ENCODE assay signal across 27 mouse cellular contexts in genomic region chr10:54063551-54064260, GRCm38 (mm10). TPM values are rescaled to one million over a fixed set of nuclear protein-coding genes. Genes with fewer than 3 reads are reported as not detected.
DNase-seq lines count a peak whose midpoint lies in the region; ATAC-seq and TF ChIP-seq lines count a peak whose summit lies in the region.
"Had no signal": no experiment of that assay in that cellular context is flagged by ENCODE, and none has a peak within 500 bp of the region (broad histone marks: within the 10 kb centered on the region; RNA-seq: fewer than 3 reads in every experiment).

No protein-coding gene starts in this region.

- 29% methylated on average over 8 of the region's 8 CpGs for WGBS in limb, embryonic 15.5 days
- WGBS in intestine, postnatal 0 days = 76% methylated on average over 8 of the region's 8 CpGs

- no peak for TF ChIP-seq CTCF in intestine, postnatal 0 days (IDR thresholded peaks at IDR 0.05; ENCODE audit: low read depth)

- no peak overlapping the region for H3K9ac ChIP-seq in limb, embryonic 15.5 days
- no peak overlapping the region for H3K9ac ChIP-seq in intestine, postnatal 0 days (ENCODE audit: low read depth, low read length)
- H3K9ac ChIP-seq: embryonic facial prominence, embryonic 13.5 days; hindbrain, embryonic 14.5 days; liver, embryonic 15.5 days; lung, embryonic 14.5 days; neural tube, embryonic 15.5 days had no signal

- peaks cover 5% of the 10 kb centered on the region; the same call in 1 of the 2 replicates for H3K4me1 ChIP-seq in limb, embryonic 15.5 days
- H3K4me1 ChIP-seq in intestine, postnatal 0 days (replicated peaks; ENCODE audit: control insufficient read depth, insufficient read depth, low read length) = no peaks in the 10 kb centered on the region
- H3K4me1 ChIP-seq: neural tube, embryonic 15.5 days had no signal

- peak; percentile 50 for DNase-seq in heart, adult 11 months
- no peak for DNase-seq in heart, adult 8-10 months (ENCODE audit: low spot score)
- peak; percentile 59 for DNase-seq in 3T3-L1 (ENCODE audit: low read depth, low spot score)
- DNase-seq in kidney, adult 11 months = no peak
- DNase-seq: adrenal gland, postnatal 10 days; cerebellum, adult 11 months; cerebellum, adult 9-10 months; cerebellum, postnatal 36 days; heart, postnatal 4 days; kidney, adult 8-10 months; kidney, postnatal 14 days; layer of hippocampus, adult 9-11 months; lung, embryonic 14.5 days; lung, postnatal 14 days; midbrain, embryonic 14.5 days; spleen, adult 18-20 months; thymus, postnatal 25 days had no signal

- no peak overlapping the region for H3K27ac ChIP-seq in limb, embryonic 15.5 days
- H3K27ac ChIP-seq in intestine, postnatal 0 days (ENCODE audit: low read depth, low read length) = no peak overlapping the region
- H3K27ac ChIP-seq: embryonic facial prominence, embryonic 13.5 days; hindbrain, embryonic 14.5 days; left cerebral cortex, adult 2 months; neural tube, embryonic 15.5 days had no signal

- H3K4me3 ChIP-seq in limb, embryonic 15.5 days = no peak overlapping the region
- H3K4me3 ChIP-seq in intestine, postnatal 0 days (ENCODE audit: low read depth, low read length) = no peak overlapping the region
- H3K4me3 ChIP-seq: embryonic facial prominence, embryonic 13.5 days; erythroblast, embryonic 14.5 days; left cerebral cortex, adult 2 months; liver, embryonic 15.5 days; neural tube, embryonic 15.5 days had no signal

- H3K4me2 ChIP-seq in limb, embryonic 15.5 days = no peak overlapping the region
- no peak overlapping the region for H3K4me2 ChIP-seq in intestine, postnatal 0 days (replicated peaks; ENCODE audit: low read depth)
- H3K4me2 ChIP-seq: embryonic facial prominence, embryonic 13.5 days; hindbrain, embryonic 14.5 days; liver, embryonic 15.5 days; lung, embryonic 14.5 days; neural tube, embryonic 15.5 days had no signal

- H3K9me3 ChIP-seq in limb, embryonic 15.5 days = no peaks in the 10 kb centered on the region
- H3K9me3 ChIP-seq in intestine, postnatal 0 days (ENCODE audit: control insufficient read depth) = no peaks in the 10 kb centered on the region
- H3K9me3 ChIP-seq: embryonic facial prominence, embryonic 13.5 days; liver, embryonic 15.5 days; neural tube, embryonic 15.5 days had no signal

- no peaks in the 10 kb centered on the region for H3K27me3 ChIP-seq in limb, embryonic 15.5 days
- H3K27me3 ChIP-seq in intestine, postnatal 0 days (replicated peaks; ENCODE audit: control insufficient read depth, insufficient read depth, low read length) = no peaks in the 10 kb centered on the region
- H3K27me3 ChIP-seq: embryonic facial prominence, embryonic 13.5 days; liver, embryonic 15.5 days; neural tube, embryonic 15.5 days had no signal

- peak; percentile 31 for ATAC-seq in activated CD4-positive, CD25-positive, alpha-beta regulatory T cell, adult 4 months
- ATAC-seq in limb, embryonic 15.5 days (ENCODE audit: insufficient number of reproducible peaks, low FRiP score, low TSS enrichment, low read depth) = peak; percentile 55; the same call in 1 of the 2 replicates
- ATAC-seq in intestine, postnatal 0 days = no peak
- ATAC-seq: forebrain, embryonic 16.5 days had no signal

- no peaks in the 10 kb centered on the region; the same call in 1 of the 2 replicates for H3K36me3 ChIP-seq in limb, embryonic 15.5 days
- peaks cover 10% of the 10 kb centered on the region; the same call in 1 of the 2 replicates for H3K36me3 ChIP-seq in intestine, postnatal 0 days (ENCODE audit: control insufficient read depth, insufficient read depth)
- H3K36me3 ChIP-seq: embryonic facial prominence, embryonic 13.5 days; neural tube, embryonic 15.5 days had no signal

RNA-seq across cellular contexts. Expression of gene Man1a, which starts 12.7 kb away (rescaled TPM):
- 10 to 100 TPM; 34.3 to 41.0 (median 38.3) TPM for total RNA-seq in heart, adult 8-10 months (2022)
- polyA plus RNA-seq in activated CD4-positive, CD25-positive, alpha-beta regulatory T cell, adult 4 months (2017; shearing (Covaris generic)) = 10 to 100 TPM; 16.9 to 17.2 TPM
- 8.8 and 9.1 TPM in 2 replicates for polyA plus RNA-seq in limb, embryonic 15.5 days (2015; fragmentation: Nextera tagmentation; extraction: Ambion mirVana)
- 29.9 and 33.0 TPM in 2 replicates for polyA plus RNA-seq in intestine, postnatal 0 days (2015; fragmentation: Nextera tagmentation; extraction: Ambion mirVana)

Comparison
In these comparisons a context has a peak if more than half of its experiments do, and no peak if none do; other contexts are left out.
1. DNase-seq: peak in heart, adult 11 months (single experiment) and 3T3-L1 (single experiment); none in heart, adult 8-10 months (single experiment) and kidney, adult 11 months (single experiment).